Mouse (Mus musculus) neural tube, embryonic 11.5 days (tissue): ENCODE results near the gene Magi3. TPM values are rescaled to one million over a fixed set of nuclear protein-coding genes. Genes with fewer than 3 reads are reported as not detected.

Source experiments
- ATAC-seq: fragments of 200-750 bp; cut with Nextera tagmentation; 2 replicates; pipeline ENCODE4 v1.8.0; 2017; ENCODE audit warnings: moderate number of reproducible peaks, mild to moderate bottlenecking, moderate TSS enrichment, moderate library complexity; ENCODE audit not compliant: insufficient read depth, low FRiP score, low TSS enrichment
- DNase-seq: peaks from one replicate; pipeline ENCODE4 v3.0.0-alpha.2; 2015; ENCODE audit warnings: low spot score
- H3K27ac ChIP-seq: fragments of 300-500 bp; sonication (generic); 2 replicates; pipeline ENCODE4 v1.5.1; 2014; ENCODE audit warnings: low read depth, mild to moderate bottlenecking, low read length
- H3K27me3 ChIP-seq: fragments of 300-500 bp; sonication (generic); 2 replicates; pipeline ENCODE4 v1.6.1; 2014; ENCODE audit warnings: mild to moderate bottlenecking, low read length, mixed read lengths; ENCODE audit not compliant: control insufficient read depth, insufficient read depth
- H3K36me3 ChIP-seq: fragments of 300-500 bp; sonication (generic); 2 replicates; pipeline ENCODE4 v1.6.1; 2014; ENCODE audit warnings: mild to moderate bottlenecking, low read length, moderate library complexity, mixed read lengths; ENCODE audit not compliant: control insufficient read depth, insufficient read depth
- H3K4me1 ChIP-seq: fragments of 300-500 bp; sonication (generic); 2 replicates; pipeline ENCODE4 v1.6.1; 2014; ENCODE audit warnings: low read length, mixed read lengths; ENCODE audit not compliant: control insufficient read depth, insufficient read depth
- H3K4me2 ChIP-seq: fragments of 300-500 bp; sonication (generic); 2 replicates; pipeline ENCODE4 v1.6.1; 2014; ENCODE audit warnings: low read depth, mild to moderate bottlenecking, moderate library complexity
- H3K4me3 ChIP-seq: fragments of 300-500 bp; sonication (generic); 2 replicates; pipeline ENCODE4 v1.5.1; 2014; ENCODE audit warnings: low read depth, low read length
- H3K9ac ChIP-seq: fragments of 300-500 bp; sonication (generic); 2 replicates; pipeline ENCODE4 v1.6.1; 2014; ENCODE audit warnings: mild to moderate bottlenecking, low read length
- H3K9me3 ChIP-seq: fragments of 300-500 bp; sonication (generic); 2 replicates; pipeline ENCODE4 v1.6.1; 2016; ENCODE audit warnings: low read length; ENCODE audit not compliant: control insufficient read depth
- WGBS: fragments of 180-500 bp; shearing (Covaris S2); extraction: QIAGEN DNeasy Blood & Tissue Kit; methylation state at CpG from one replicate; pipeline ENCODE4 v1.1.7; 2014; 5-methylcytosine and 5-hydroxymethylcytosine counted together
- polyA plus RNA-seq: library from polyadenylated mRNA; unstranded; fragments of >200 nt; fragmentation: Nextera tagmentation; extraction: Ambion mirVana; gene quantifications from 2 replicates; pipeline ENCODE4 v1.2.1, GENCODE M21; 2014

Gene Magi3
- polyA plus RNA-seq, 1 experiment from 2014 or later, result 5.5 TPM

DNA sequence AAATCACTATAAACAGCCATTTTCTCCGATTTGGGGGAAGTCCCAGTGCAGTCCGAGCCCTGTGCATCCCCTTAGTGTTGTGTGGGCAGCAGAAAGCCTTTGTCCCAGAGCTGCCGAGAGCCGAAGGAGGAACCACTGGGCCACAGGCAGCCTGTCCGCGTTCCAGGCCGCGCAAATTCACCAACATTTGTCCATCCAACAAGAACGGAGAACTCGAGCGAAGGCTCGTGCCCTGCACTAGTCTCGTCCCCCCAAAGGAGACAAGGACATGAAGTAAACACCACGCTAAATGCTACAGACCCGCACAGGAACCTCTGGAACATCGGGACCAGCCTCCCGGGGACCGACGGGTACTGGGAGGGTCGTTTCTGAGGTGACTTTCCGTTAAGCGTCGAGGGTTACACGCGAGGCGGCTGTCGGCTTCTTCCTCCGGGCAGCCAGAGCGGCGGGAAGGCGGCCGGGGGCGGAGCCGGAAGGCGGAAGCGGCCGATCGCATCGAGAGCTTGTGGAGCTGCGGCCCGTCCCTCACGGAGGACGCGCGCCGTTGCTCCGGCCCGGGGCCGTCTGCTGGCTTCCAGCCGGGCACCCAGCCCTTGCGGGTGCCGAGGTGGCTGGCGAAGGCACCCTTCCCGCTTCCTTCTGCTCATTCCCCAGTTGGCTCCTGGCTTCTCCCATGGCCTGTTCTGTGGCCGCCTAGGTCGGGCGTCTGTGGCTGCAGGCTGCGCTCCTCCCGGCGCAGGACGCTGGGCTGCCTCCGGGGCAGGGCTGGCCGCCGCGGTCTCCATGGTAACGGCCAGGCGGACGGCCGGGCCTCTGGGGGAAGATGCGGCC is 252.1 kb downstream of the Magi3 start, which contains the start of gene Phtf1:
Gene Phtf1 (plus strand): TSS at position 250 of the 831 bp plus-strand sequence.
- DNase-seq (peak; percentile 91), ATAC-seq (peak; percentile 97)
- Histone ChIP-seq H3K9ac (peak within 1 kb of the TSS; percentile 81), H3K27me3 (no peaks in the 10 kb centered on the region), H3K36me3 (no peaks in the 10 kb centered on the region), H3K27ac (peak within 1 kb of the TSS; percentile 96), H3K4me2 (peak within 1 kb of the TSS; percentile 48), H3K9me3 (no peaks in the 10 kb centered on the region), H3K4me1 (0 out of 2 replicates have a peak, but pooled peaks cover 3% of the 10 kb centered on the region), H3K4me3 (peak within 1 kb of the TSS; percentile 77)
- WGBS, result under 1% methylated on average over 70 of the region's 70 CpGs

- no peak for ATAC-seq
- H3K9me3 ChIP-seq, result no peaks in the 10 kb centered on the region
- 32% methylated on average over 2 of the region's 2 CpGs for WGBS
- peak overlapping the region; percentile 81 for H3K9ac ChIP-seq
- H3K4me1 ChIP-seq, result 0 out of 2 replicates have a peak, but pooled peaks cover 3% of the 10 kb centered on the region
- H3K36me3 ChIP-seq, result no peaks in the 10 kb centered on the region
- no peaks in the 10 kb centered on the region for H3K27me3 ChIP-seq
- H3K4me3 ChIP-seq, result peak overlapping the region; percentile 77
- no peak for DNase-seq
- no peak overlapping the region for H3K27ac ChIP-seq
- peak overlapping the region; percentile 48 for H3K4me2 ChIP-seq
Observed at GRCm38 (mm10) chr3:103967231-103967630, 252.9 kb downstream of the Magi3 start.
